Mouse (Mus musculus) forebrain, embryonic 14.5 days (tissue): Measurements from ENCODE around the gene Epb41l1. TPM values are rescaled to one million over a fixed set of nuclear protein-coding genes. Genes with fewer than 3 reads are reported as not detected.

Experiments used
- ATAC-seq: fragments of 200-750 bp; cut with Nextera tagmentation; 2 replicates; pipeline ENCODE4 v1.8.0; 2017; ENCODE audit warnings: mild to moderate bottlenecking, moderate library complexity
- DNase-seq: peaks from one replicate; pipeline ENCODE4 v3.0.0-alpha.2; 2015; ENCODE audit warnings: low spot score
- H3K27ac ChIP-seq: fragments of 300-500 bp; sonication (generic); 2 replicates; pipeline ENCODE4 v1.5.1; 2014; ENCODE audit warnings: low read depth, mild to moderate bottlenecking, control low read depth, low read length, moderate library complexity
- H3K27me3 ChIP-seq: fragments of 300-500 bp; sonication (generic); replicated peaks from 2 replicates; pipeline ENCODE4 v1.6.1; 2014; ENCODE audit warnings: low read length, control low read depth, mixed read lengths; ENCODE audit not compliant: control insufficient read depth, insufficient read depth
- H3K36me3 ChIP-seq: fragments of 300-500 bp; sonication (generic); 2 replicates; pipeline ENCODE4 v1.6.1; 2014; ENCODE audit warnings: low read length, control low read depth; ENCODE audit not compliant: control insufficient read depth, insufficient read depth
- H3K4me1 ChIP-seq: fragments of 300-500 bp; sonication (generic); 2 replicates; pipeline ENCODE4 v1.6.1; 2014; ENCODE audit warnings: antibody characterized with exemption, low read length, control low read depth; ENCODE audit not compliant: control insufficient read depth, insufficient read depth
- H3K4me2 ChIP-seq: fragments of 300-500 bp; sonication (generic); 2 replicates; pipeline ENCODE4 v1.6.1; 2014; ENCODE audit warnings: mild to moderate bottlenecking, control low read depth, low read length
- H3K4me3 ChIP-seq: fragments of 300-500 bp; sonication (generic); 2 replicates; pipeline ENCODE4 v1.5.1; 2014; ENCODE audit warnings: low read depth, low read length, control low read depth
- H3K9ac ChIP-seq: fragments of 300-500 bp; sonication (generic); 2 replicates; pipeline ENCODE4 v1.6.1; 2014; ENCODE audit warnings: mild to moderate bottlenecking, low read length, control low read depth, moderate library complexity
- H3K9me3 ChIP-seq: fragments of 300-500 bp; sonication (generic); replicated peaks from 2 replicates; pipeline ENCODE4 v1.6.1; 2016; ENCODE audit warnings: low read length, control low read depth, mixed read lengths; ENCODE audit not compliant: control insufficient read depth
- WGBS: fragments of 180-500 bp; shearing (Covaris S2); extraction: QIAGEN DNeasy Blood & Tissue Kit; methylation state at CpG from one replicate; pipeline ENCODE4 v1.1.7; 2014; 5-methylcytosine and 5-hydroxymethylcytosine counted together
- polyA plus RNA-seq: library from polyadenylated mRNA; unstranded; fragments of >200 nt; fragmentation: Nextera tagmentation; extraction: Ambion mirVana; gene quantifications from 2 replicates; pipeline ENCODE4 v1.2.1, GENCODE M21; 2014

The Epb41l1 gene
- polyA plus RNA-seq, 1 experiment from 2014 or later: 9.6 TPM

- no peak overlapping the region for H3K9ac ChIP-seq
- no peak overlapping the region for H3K27ac ChIP-seq
- H3K4me1 ChIP-seq: no peaks in the 10 kb centered on the region
- H3K36me3 ChIP-seq: peaks cover 16% of the 10 kb centered on the region
- WGBS: 77% methylated on average over 7 of the region's 7 CpGs
- no peak for DNase-seq
- no peaks in the 10 kb centered on the region for H3K27me3 ChIP-seq
- H3K4me3 ChIP-seq: no peak overlapping the region
- no peak overlapping the region for H3K4me2 ChIP-seq
- no peaks in the 10 kb centered on the region for H3K9me3 ChIP-seq
- no peak for ATAC-seq
Observed at GRCm38 (mm10) chr2:156540991-156541390, 120.3 kb downstream of the Epb41l1 start.

- Histone ChIP-seq H3K27ac (no peak overlapping the region), H3K36me3 (peaks cover 16% of the 10 kb centered on the region), H3K9ac (no peak overlapping the region), H3K9me3 (no peaks in the 10 kb centered on the region), H3K4me3 (no peak overlapping the region), H3K4me2 (no peak overlapping the region), H3K4me1 (no peaks in the 10 kb centered on the region), H3K27me3 (no peaks in the 10 kb centered on the region)
- ATAC-seq (no peak), DNase-seq (no peak)
- WGBS: 77% methylated on average over 8 of the region's 8 CpGs
Observed at GRCm38 (mm10) chr2:156542410-156542809, 121.7 kb downstream of the Epb41l1 start.

- 81% methylated on average over 3 of the region's 3 CpGs for WGBS
- H3K4me2 ChIP-seq: no peak overlapping the region
Observed at GRCm38 (mm10) chr2:156543804-156544203, 123.1 kb downstream of the Epb41l1 start.

GRCm38 (mm10) chr2:156547123-156547891 is 126.6 kb downstream of the Epb41l1 start, which contains the start of gene Aar2:
Aar2 (plus strand) TSS chr2:156547584.
- ATAC-seq: peak; percentile 67
- Histone ChIP-seq H3K9me3 (no peaks in the 10 kb centered on the region), H3K4me1 (peaks cover 6% of the 10 kb centered on the region), H3K4me2 (peak within 1 kb of the TSS; percentile 83), H3K4me3 (peak within 1 kb of the TSS; percentile 71), H3K36me3 (peaks cover 18% of the 10 kb centered on the region), H3K9ac (peak within 1 kb of the TSS; percentile 74), H3K27me3 (no peaks in the 10 kb centered on the region), H3K27ac (0 out of 2 replicates have a peak within 1 kb of the TSS, but pooled peaks have one; percentile 40)
- WGBS: 5% methylated on average over 39 of the region's 39 CpGs
- DNase-seq: peak; percentile 75

More at GRCm38 (mm10) chr2:156543804-156544203, 123.1 kb downstream of the Epb41l1 start:
- Histone ChIP-seq H3K4me3 (no peak overlapping the region), H3K9ac (no peak overlapping the region), H3K9me3 (no peaks in the 10 kb centered on the region), H3K36me3 (peaks cover 11% of the 10 kb centered on the region), H3K27me3 (no peaks in the 10 kb centered on the region), H3K27ac (no peak overlapping the region), H3K4me1 (peaks cover 6% of the 10 kb centered on the region)
- DNase-seq: no peak
- no peak for ATAC-seq

GRCm38 (mm10) chr2:156552421-156552820 is 131.7 kb downstream of the Epb41l1 start:
- Histone ChIP-seq H3K4me3 (no peak overlapping the region), H3K4me1 (peaks cover 6% of the 10 kb centered on the region), H3K27ac (no peak overlapping the region), H3K27me3 (no peaks in the 10 kb centered on the region), H3K4me2 (no peak overlapping the region), H3K9ac (no peak overlapping the region), H3K9me3 (no peaks in the 10 kb centered on the region), H3K36me3 (peaks cover 61% of the 10 kb centered on the region)
- ATAC-seq: no peak
- no peak for DNase-seq
- 94% methylated on average over 4 of the region's 4 CpGs for whole genome bisulfite sequencing

GRCm38 (mm10) chr2:156561808-156562207 is 141.1 kb downstream of the Epb41l1 start:
- Histone ChIP-seq H3K27ac (no peak overlapping the region), H3K36me3 (peaks cover 51% of the 10 kb centered on the region), H3K4me1 (no peaks in the 10 kb centered on the region), H3K9me3 (no peaks in the 10 kb centered on the region), H3K27me3 (no peaks in the 10 kb centered on the region), H3K9ac (no peak overlapping the region), H3K4me2 (no peak overlapping the region), H3K4me3 (no peak overlapping the region)
- DNase-seq (no peak), ATAC-seq (no peak)
- 93% methylated on average over 2 of the region's 2 CpGs for WGBS

GRCm38 (mm10) chr2:156563557-156563956 is 142.8 kb downstream of the Epb41l1 start:
- H3K4me1 ChIP-seq: no peaks in the 10 kb centered on the region
- 84% methylated on average over 5 of the region's 5 CpGs for WGBS
- no peak overlapping the region for H3K4me2 ChIP-seq
- no peak overlapping the region for H3K27ac ChIP-seq
- H3K27me3 ChIP-seq: no peaks in the 10 kb centered on the region
- DNase-seq (no peak), ATAC-seq (no peak)
- H3K4me3 ChIP-seq: no peak overlapping the region
- H3K36me3 ChIP-seq: peaks cover 53% of the 10 kb centered on the region
- no peaks in the 10 kb centered on the region for H3K9me3 ChIP-seq
- no peak overlapping the region for H3K9ac ChIP-seq

GRCm38 (mm10) chr2:156566512-156566911 is 145.8 kb downstream of the Epb41l1 start:
- H3K4me3 ChIP-seq: no peak overlapping the region
- DNase-seq (no peak), ATAC-seq (no peak)
- H3K9me3 ChIP-seq: no peaks in the 10 kb centered on the region
- H3K27me3 ChIP-seq: no peaks in the 10 kb centered on the region
- H3K9ac ChIP-seq: no peak overlapping the region
- no peak overlapping the region for H3K4me2 ChIP-seq
- H3K27ac ChIP-seq: no peak overlapping the region
- no peaks in the 10 kb centered on the region for H3K4me1 ChIP-seq
- 84% methylated on average over 2 of the region's 2 CpGs for WGBS
- H3K36me3 ChIP-seq: peaks cover 50% of the 10 kb centered on the region

- Histone ChIP-seq H3K36me3 (peaks cover 50% of the 10 kb centered on the region), H3K9me3 (no peaks in the 10 kb centered on the region)
- ATAC-seq: no peak
Observed at GRCm38 (mm10) chr2:156568647-156569046, 147.9 kb downstream of the Epb41l1 start.

More at GRCm38 (mm10) chr2:156568647-156569046, 147.9 kb downstream of the Epb41l1 start:
- Histone ChIP-seq H3K9ac (no peak overlapping the region), H3K4me2 (no peak overlapping the region), H3K27ac (no peak overlapping the region), H3K4me3 (no peak overlapping the region), H3K27me3 (no peaks in the 10 kb centered on the region), H3K4me1 (no peaks in the 10 kb centered on the region)
- WGBS: 92% methylated on average over 7 of the region's 7 CpGs
- no peak for DNase-seq
